Mouse (Mus musculus) adrenal gland, postnatal 14 days (tissue): ENCODE measurements around the gene Irgq. TPM values are rescaled to one million over a fixed set of nuclear protein-coding genes. Genes with fewer than 3 reads are reported as not detected.

ENCODE experiments used
- total RNA-seq: library from RNA; stranded (reverse); gene quantifications from 2 replicates; pipeline ENCODE4 v1.2.3, GENCODE M21; 2021

Irgq gene
- total RNA-seq, 1 experiment from 2014 or later: 18.9 TPM

Other genes with a start within 250 kb of the Irgq start
- 6.5 and 11.4 TPM in 2 replicates for gene Zfp61, start 229.5 kb upstream of the Irgq start, total RNA-seq
- gene Zfp94, start 214.0 kb upstream of the Irgq start, total RNA-seq: 3.8 and 5.4 TPM in 2 replicates
- not detected in 2 replicates for gene Tescl, start 196.8 kb upstream of the Irgq start, total RNA-seq
- not detected in 2 replicates for gene Lypd5, start 181.5 kb upstream of the Irgq start, total RNA-seq
- 4.9 and 7.3 TPM in 2 replicates for gene Kcnn4, start 160.4 kb upstream of the Irgq start, total RNA-seq
- 17.3 and 26.7 TPM in 2 replicates for gene Smg9, start 131.1 kb upstream of the Irgq start, total RNA-seq
- gene Irgc1, start 78.4 kb upstream of the Irgq start, total RNA-seq: not detected in 2 replicates
- gene Plaur, start 68.2 kb upstream of the Irgq start, total RNA-seq: 5.2 and 7.9 TPM in 2 replicates
- 5.7 and 6.4 TPM in 2 replicates for gene Cadm4, start 48.7 kb upstream of the Irgq start, total RNA-seq
- gene Zfp428, start 23.7 kb upstream of the Irgq start, total RNA-seq: 6.1 and 7.5 TPM in 2 replicates
- not detected in 2 replicates for gene AC161166.1, start 18.2 kb upstream of the Irgq start, total RNA-seq
- not detected in 2 replicates for gene Pinlyp, start 15.4 kb downstream of the Irgq start, total RNA-seq
- gene Xrcc1, start 15.6 kb downstream of the Irgq start, total RNA-seq: 38.5 and 47.0 TPM in 2 replicates
- gene Ethe1, start 56.9 kb downstream of the Irgq start, total RNA-seq: 21.3 and 24.9 TPM in 2 replicates
- gene Zfp575, start 57.0 kb downstream of the Irgq start, total RNA-seq: 0.48 and 0.94 TPM in 2 replicates
- 3.2 and 4.3 TPM in 2 replicates for gene Phldb3, start 80.1 kb downstream of the Irgq start, total RNA-seq
- 0.38 and 0.59 TPM in 2 replicates for gene Lypd3, start 105.9 kb downstream of the Irgq start, total RNA-seq
- not detected in 2 replicates for gene Tex101, start 146.0 kb downstream of the Irgq start, total RNA-seq
- not detected in 2 replicates for gene BC049730, start 178.6 kb downstream of the Irgq start, total RNA-seq
- gene Gm4763, start 196.2 kb downstream of the Irgq start, total RNA-seq: not detected in 2 replicates
- gene Cd177, start 229.6 kb downstream of the Irgq start, total RNA-seq: 0.49 and 0.63 TPM in 2 replicates
- gene Ceacam10, start 246.5 kb downstream of the Irgq start, total RNA-seq: 0.93 TPM in 1 of 2 replicates, not detected in the other